Mouse (Mus musculus) C2C12 (cell line): ENCODE data around the gene Camta2.

Experiments used
- CTCF ChIP-seq: IDR thresholded peaks from one replicate; pipeline ENCODE4 v1.5.1; 2011; ENCODE audit not compliant: control insufficient read depth, insufficient read depth, insufficient read length
- MAX ChIP-seq: IDR thresholded peaks from one replicate; pipeline ENCODE4 v1.6.1; 2011; ENCODE audit warnings: mild to moderate bottlenecking, control low read depth

GRCm38 (mm10) chr11:70629557-70629956 lies 58.3 kb downstream of the Camta2 start:
- TF ChIP-seq CTCF: peak; percentile 18
- TF ChIP-seq MAX: no peak
